Mouse (Mus musculus) liver, adult 2 months (tissue): Measurements from ENCODE around the gene Ccdc153. TPM values are rescaled to one million over a fixed set of nuclear protein-coding genes. Genes with fewer than 3 reads are reported as not detected.

Experiments
- DNase-seq: peaks from one replicate; pipeline ENCODE4 v3.0.0-alpha.2; 2011; ENCODE audit warnings: low read depth, low spot score; ENCODE audit errors: extremely low read depth
- H3K27ac ChIP-seq: fragments of 200-500 bp; replicated peaks from 2 replicates; pipeline ENCODE4 v1.5.1; 2012; ENCODE audit warnings: low read depth, mild to moderate bottlenecking, control low read depth, inconsistent platforms, low read length; ENCODE audit not compliant: insufficient read depth
- H3K27me3 ChIP-seq: fragments of 200-500 bp; 2 replicates; pipeline ENCODE4 v1.6.1; 2012; ENCODE audit warnings: mild to moderate bottlenecking, moderate library complexity, low read length, inconsistent platforms; ENCODE audit not compliant: control insufficient read depth, insufficient read depth
- H3K36me3 ChIP-seq: fragments of 200-500 bp; 2 replicates; pipeline ENCODE4 v1.6.1; 2012; ENCODE audit warnings: low read length, inconsistent platforms; ENCODE audit not compliant: control insufficient read depth, insufficient read depth
- H3K4me1 ChIP-seq: fragments of 200-500 bp; 2 replicates; pipeline ENCODE4 v1.6.1; 2011; ENCODE audit warnings: low read length; ENCODE audit not compliant: control insufficient read depth, insufficient read depth
- H3K4me3 ChIP-seq: fragments of 200-500 bp; 2 replicates; pipeline ENCODE4 v1.5.1; 2011; ENCODE audit warnings: low read depth, mild to moderate bottlenecking, control low read depth, low read length, moderate library complexity; ENCODE audit not compliant: insufficient read depth
- H3K79me2 ChIP-seq: fragments of 200-500 bp; 2 replicates; pipeline ENCODE4 v1.6.1; 2012; ENCODE audit warnings: inconsistent platforms, mild to moderate bottlenecking, low read length, moderate library complexity; ENCODE audit not compliant: control insufficient read depth, insufficient read depth
- H3K9ac ChIP-seq: fragments of 200-500 bp; 2 replicates; pipeline ENCODE4 v1.6.1; 2012; ENCODE audit warnings: low read depth, mild to moderate bottlenecking, control low read depth, inconsistent platforms, low read length
- CTCF ChIP-seq: fragments of 200-500 bp; IDR thresholded peaks from 2 replicates; pipeline ENCODE4 v1.5.1; 2011; ENCODE audit warnings: low read depth, low read length, control low read depth
- POLR2A ChIP-seq: fragments of 200-500 bp; IDR thresholded peaks from 2 replicates; pipeline ENCODE4 v1.6.1; 2011; ENCODE audit warnings: low read length, control low read depth; ENCODE audit not compliant: insufficient read depth; ENCODE audit errors: extremely low read depth
- WGBS: fragments of 180-500 bp; shearing (Covaris S2); methylation state at CpG from one replicate; pipeline ENCODE4 v1.1.7; 2018; 5-methylcytosine and 5-hydroxymethylcytosine counted together
- polyA plus RNA-seq: library from polyadenylated mRNA; depleted of rRNA; stranded (reverse); fragments of >200 nt; gene quantifications from 2 replicates; pipeline ENCODE4 v1.2.3, GENCODE M21; 2012
- total RNA-seq: library from RNA; depleted of rRNA; stranded (reverse); fragments of >200 nt; gene quantifications from 2 replicates; pipeline ENCODE4 v1.2.3, GENCODE M21; 2014

Ccdc153 gene
- total and polyA plus RNA-seq, 2 experiments, result not detected

DNA sequence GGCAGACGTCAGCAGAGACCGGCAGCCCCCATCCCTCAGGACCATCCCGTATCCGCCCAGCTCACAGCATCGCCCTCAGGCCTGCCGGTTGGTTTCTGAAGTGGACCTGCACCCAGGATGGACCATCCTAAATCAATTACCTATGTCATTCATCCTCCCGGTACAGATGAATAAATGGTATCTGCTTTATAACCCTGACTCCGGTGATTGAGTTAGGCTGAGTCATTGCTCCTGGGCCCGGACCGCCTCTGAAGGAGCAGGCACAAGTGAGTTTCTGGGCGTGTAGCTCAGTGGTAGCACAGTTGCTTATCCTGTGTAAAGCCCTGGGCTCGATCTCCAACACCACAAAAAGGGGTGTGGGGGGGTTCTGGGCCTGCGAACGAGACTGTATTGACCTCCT is 20.9 kb downstream of the Ccdc153 start:
- Histone ChIP-seq H3K79me2 (no peaks in the 10 kb centered on the region), H3K4me1 (no peaks in the 10 kb centered on the region), H3K36me3 (no peaks in the 10 kb centered on the region), H3K4me3 (no peak overlapping the region), H3K27me3 (no peaks in the 10 kb centered on the region), H3K27ac (no peak overlapping the region), H3K9ac (no peak overlapping the region)
- 93% methylated on average over 14 of the region's 14 CpGs for WGBS
- TF ChIP-seq POLR2A (no peak), CTCF (no peak)
- DNase-seq, result no peak

DNA sequence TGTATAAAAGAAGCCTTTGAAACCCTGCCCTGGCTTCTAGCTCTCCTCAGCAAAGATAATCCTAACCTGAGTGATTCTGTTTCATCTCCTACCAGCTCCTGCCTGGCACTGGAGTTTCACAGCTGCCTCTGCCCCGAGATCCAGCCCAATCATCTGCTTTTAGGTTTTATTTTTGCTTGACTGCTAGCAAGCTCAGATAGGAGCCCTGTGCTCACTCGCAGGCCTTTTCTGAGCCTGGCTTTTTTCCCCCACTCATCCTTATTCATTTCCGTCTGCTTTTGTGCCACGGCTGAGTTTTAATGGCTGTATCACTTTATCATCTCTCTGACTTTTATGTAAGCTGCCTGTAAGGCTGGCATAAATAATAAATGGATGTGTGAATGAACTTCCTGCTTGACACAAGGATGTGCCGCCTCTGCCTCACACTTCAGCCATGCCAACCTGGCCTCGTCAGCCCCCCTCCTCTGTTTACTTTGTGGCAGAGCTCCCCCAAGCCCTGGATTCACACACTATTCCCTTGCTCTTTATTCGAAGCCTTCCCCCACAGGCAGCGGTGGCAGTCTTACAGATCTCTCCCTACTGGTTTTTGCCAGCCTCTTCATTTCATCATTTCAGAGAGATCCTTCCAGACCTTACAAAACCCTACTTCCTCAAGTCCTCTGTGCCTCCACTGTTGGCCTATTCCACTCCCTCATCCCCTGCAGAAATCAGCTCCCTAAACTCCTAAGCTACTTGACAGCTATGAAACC is 26.2 kb downstream of the Ccdc153 start:
- H3K9ac ChIP-seq, result no peak overlapping the region; the same call in 1 of the 2 replicates
- H3K79me2 ChIP-seq, result no peaks in the 10 kb centered on the region
- H3K36me3 ChIP-seq, result no peaks in the 10 kb centered on the region
- H3K4me3 ChIP-seq, result no peak overlapping the region
- no peak overlapping the region for H3K27ac ChIP-seq
- no peaks in the 10 kb centered on the region for H3K27me3 ChIP-seq
- peaks cover 8% of the 10 kb centered on the region for H3K4me1 ChIP-seq
- TF ChIP-seq CTCF (no peak), POLR2A (no peak)
- no peak for DNase-seq
- 83% methylated on average over 8 of the region's 8 CpGs for WGBS

DNA sequence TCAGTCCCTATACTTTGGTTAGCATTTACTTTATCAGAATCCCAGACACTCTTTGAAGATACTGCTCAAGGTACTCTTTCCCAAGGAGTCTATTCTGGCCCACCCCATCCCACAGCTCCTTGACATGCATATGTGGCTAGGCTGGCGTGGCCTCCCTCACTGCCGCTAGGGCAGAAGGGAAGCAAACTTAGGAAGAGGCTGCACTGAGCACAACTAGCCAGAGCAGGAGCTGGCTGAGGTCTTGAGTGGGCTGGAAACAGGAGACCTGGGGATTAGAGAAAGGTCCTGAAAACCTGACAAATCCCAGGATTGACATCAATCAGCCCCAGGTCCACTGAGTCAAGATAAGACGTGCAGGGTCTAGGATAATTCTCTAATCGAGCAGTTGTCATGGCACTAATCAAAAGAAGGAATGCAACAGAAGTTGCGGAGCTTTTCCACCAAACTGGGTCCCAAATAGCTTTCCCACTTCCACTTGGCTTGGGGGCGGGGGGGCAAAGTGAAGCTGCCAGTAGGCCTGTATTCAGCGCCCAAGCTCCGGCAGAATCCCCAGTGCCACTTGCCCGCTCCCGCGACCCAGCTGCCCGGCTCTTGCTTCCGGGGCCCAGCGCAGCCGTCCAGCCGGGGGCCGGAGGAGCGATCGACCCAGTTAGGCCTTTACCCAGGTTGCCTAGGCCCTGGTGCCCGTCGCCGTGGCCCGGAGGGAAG is 27.0 kb downstream of the Ccdc153 start:
- Histone ChIP-seq H3K79me2 (no peaks in the 10 kb centered on the region), H3K4me1 (peaks cover 8% of the 10 kb centered on the region), H3K9ac (peak overlapping the region; percentile 92), H3K27me3 (no peaks in the 10 kb centered on the region), H3K36me3 (no peaks in the 10 kb centered on the region), H3K27ac (peak overlapping the region; percentile 58), H3K4me3 (peak overlapping the region; percentile 63)
- WGBS, result 9% methylated on average over 23 of the region's 23 CpGs
- peak; percentile 26 for DNase-seq
- peak; percentile 38; the same call in 1 of the 2 replicates for TF ChIP-seq CTCF
- no peak; the same call in 1 of the 2 replicates for TF ChIP-seq POLR2A

DNA sequence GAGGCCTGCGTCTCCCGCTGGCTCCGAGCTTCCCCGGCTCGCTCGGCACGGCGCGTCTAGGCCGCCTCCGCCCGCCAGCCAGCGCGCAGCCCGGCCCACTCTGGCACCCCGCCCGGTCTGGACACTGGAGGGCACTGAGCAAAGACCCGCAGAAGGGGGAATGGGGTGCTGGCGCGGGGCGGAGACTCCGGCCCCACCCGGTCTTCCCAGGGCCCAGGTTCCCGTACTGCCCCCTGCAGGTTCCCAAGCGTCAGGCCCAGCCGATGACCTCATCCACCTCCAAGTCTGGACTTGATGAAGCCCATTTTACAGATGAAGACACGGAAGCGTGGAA is 27.5 kb downstream of the Ccdc153 start:
- DNase-seq, result peak; percentile 79
- peak overlapping the region; percentile 92 for H3K9ac ChIP-seq
- peak overlapping the region; percentile 63 for H3K4me3 ChIP-seq
- no peaks in the 10 kb centered on the region for H3K79me2 ChIP-seq
- H3K4me1 ChIP-seq, result peaks cover 8% of the 10 kb centered on the region
- H3K36me3 ChIP-seq, result no peaks in the 10 kb centered on the region
- no peaks in the 10 kb centered on the region for H3K27me3 ChIP-seq
- H3K27ac ChIP-seq, result peak overlapping the region; percentile 58
- WGBS, result 6% methylated on average over 28 of the region's 28 CpGs
- TF ChIP-seq POLR2A (peak; percentile 57; the same call in 1 of the 2 replicates), CTCF (peak; percentile 84)

DNA sequence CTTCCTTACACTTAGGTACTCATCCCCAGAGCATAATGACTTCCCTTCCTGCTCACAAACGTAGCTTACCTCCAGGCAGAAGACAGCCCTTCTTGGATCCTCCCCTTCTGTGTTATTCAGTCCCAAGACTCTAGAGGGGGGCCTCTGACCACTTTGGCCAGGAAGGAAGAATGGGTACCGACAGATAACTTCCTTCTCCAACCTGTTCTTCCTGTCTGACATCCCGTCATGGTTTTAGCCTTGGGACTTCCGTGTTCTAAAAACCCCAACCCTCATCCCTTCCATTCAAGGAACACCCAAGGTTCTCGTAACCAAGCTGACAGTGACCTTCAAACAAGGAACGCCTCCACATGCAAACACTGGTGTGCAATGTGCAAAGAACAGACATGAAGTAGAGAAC is 28.0 kb downstream of the Ccdc153 start, which contains the start of gene Nlrx1:
TSS of gene Nlrx1 (minus strand) at position 168 of the 400 bp plus-strand sequence.
- Histone ChIP-seq H3K4me1 (peaks cover 8% of the 10 kb centered on the region), H3K27me3 (no peaks in the 10 kb centered on the region), H3K36me3 (no peaks in the 10 kb centered on the region), H3K79me2 (no peaks in the 10 kb centered on the region), H3K9ac (peak within 1 kb of the TSS; percentile 92), H3K4me3 (peak within 1 kb of the TSS; percentile 63), H3K27ac (peak within 1 kb of the TSS; percentile 58)
- TF ChIP-seq POLR2A (no peak), CTCF (no peak)
- no peak for DNase-seq
- WGBS, result 76% methylated on average over 6 of the region's 6 CpGs
